Mouse (Mus musculus) hindbrain, embryonic 16.5 days (tissue): ENCODE measurements at regions not wholly inside any gene's neighbourhood (a gene's known extent, or its start where the extent isn't known, plus 50 kb on each side); places are given as distances from the start of the nearest gene placed in this dataset. TPM values are rescaled to one million over a fixed set of nuclear protein-coding genes. Genes with fewer than 3 reads are reported as not detected.

Source experiments
- ATAC-seq: fragments of 200-750 bp; cut with Nextera tagmentation; 2 replicates; pipeline ENCODE4 v1.8.0; 2017; ENCODE audit warnings: moderate TSS enrichment, moderate library complexity
- H3K27ac ChIP-seq: fragments of 300-500 bp; sonication (generic); 2 replicates; pipeline ENCODE4 v1.5.1; 2014; ENCODE audit warnings: low read depth, mild to moderate bottlenecking, control low read depth, low read length, moderate library complexity
- H3K27me3 ChIP-seq: fragments of 300-500 bp; sonication (generic); replicated peaks from 2 replicates; pipeline ENCODE4 v1.6.1; 2014; ENCODE audit warnings: low read length; ENCODE audit not compliant: control insufficient read depth, insufficient read depth
- H3K36me3 ChIP-seq: fragments of 300-500 bp; sonication (generic); 2 replicates; pipeline ENCODE4 v1.6.1; 2014; ENCODE audit warnings: mild to moderate bottlenecking, low read length, moderate library complexity, mixed read lengths; ENCODE audit not compliant: control insufficient read depth, insufficient read depth
- H3K4me1 ChIP-seq: fragments of 300-500 bp; sonication (generic); 2 replicates; pipeline ENCODE4 v1.6.1; 2014; ENCODE audit warnings: low read depth, low read length; ENCODE audit not compliant: control insufficient read depth, insufficient read depth
- H3K4me2 ChIP-seq: fragments of 300-500 bp; sonication (generic); 2 replicates; pipeline ENCODE4 v1.6.1; 2014; ENCODE audit warnings: mild to moderate bottlenecking, low read length, control low read depth, moderate library complexity
- H3K4me3 ChIP-seq: fragments of 300-500 bp; sonication (generic); 2 replicates; pipeline ENCODE4 v1.5.1; 2014; ENCODE audit warnings: mild to moderate bottlenecking, low read length, control low read depth, moderate library complexity
- H3K9ac ChIP-seq: fragments of 300-500 bp; sonication (generic); 2 replicates; pipeline ENCODE4 v1.6.1; 2014; ENCODE audit warnings: low read depth, mild to moderate bottlenecking, control low read depth, low read length, moderate library complexity
- H3K9me3 ChIP-seq: fragments of 300-500 bp; sonication (generic); 2 replicates; pipeline ENCODE4 v1.6.1; 2014; ENCODE audit warnings: mild to moderate bottlenecking, low read length, moderate library complexity; ENCODE audit not compliant: control insufficient read depth
- WGBS: fragments of 180-500 bp; shearing (Covaris S2); extraction: QIAGEN DNeasy Blood & Tissue Kit; methylation state at CpG from one replicate; pipeline ENCODE4 v1.1.7; 2014; 5-methylcytosine and 5-hydroxymethylcytosine counted together
- microRNA-seq: library from miRNA; unstranded; fragments of <30 nt; microRNA quantifications from one replicate; pipeline ENCODE4, GENCODE M21; 2017

DNA sequence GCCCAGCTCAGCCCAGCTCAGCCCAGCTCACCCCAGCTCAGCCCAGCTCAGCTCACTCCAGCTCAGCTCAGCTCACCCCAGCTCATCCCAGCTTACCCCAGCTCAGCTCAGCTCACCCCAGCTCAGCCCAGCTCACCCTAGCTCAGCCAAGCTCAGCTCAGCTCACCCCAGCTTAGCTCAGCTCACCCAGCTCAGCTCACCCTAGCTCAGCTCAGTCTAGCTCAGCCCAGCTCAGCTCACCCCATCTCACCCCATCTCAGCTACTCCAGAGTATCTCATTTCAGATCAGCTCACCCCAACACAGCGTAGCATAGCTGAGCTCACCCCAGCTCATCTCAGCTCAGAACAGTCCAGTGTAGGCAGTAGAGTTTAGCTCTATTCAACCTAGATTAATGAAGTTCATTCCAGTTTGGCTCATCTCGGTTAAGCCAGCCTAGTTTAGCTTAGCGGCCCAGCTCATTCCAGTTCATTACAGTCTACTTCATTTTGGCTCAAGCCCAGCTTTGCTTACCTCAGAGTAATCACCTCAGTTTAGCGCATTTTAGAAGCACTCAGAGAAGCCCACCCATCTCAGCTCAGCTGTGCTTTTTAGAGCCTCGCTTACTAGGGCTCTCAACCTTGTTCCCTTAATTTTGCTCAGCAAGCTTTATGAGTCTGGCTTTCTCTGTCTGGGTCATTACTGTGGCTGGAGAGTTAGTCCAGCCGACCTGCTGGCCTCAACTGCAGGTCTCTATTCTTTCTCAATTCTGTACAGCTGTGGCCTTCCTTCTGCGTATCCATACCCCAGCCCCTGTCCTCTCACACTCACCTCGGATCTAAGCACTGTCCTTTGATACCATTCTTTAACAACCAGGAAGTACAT is 63.9 kb upstream of the Adam6b start:
- ATAC-seq, result no peak
- WGBS, result 84% methylated on average over 8 of the region's 8 CpGs

GRCm38 (mm10) chr12:113426636-113427035 is 62.7 kb upstream of the Adam6b start:
- ATAC-seq, result no peak
- Histone ChIP-seq H3K36me3 (no peaks in the 10 kb centered on the region), H3K27me3 (no peaks in the 10 kb centered on the region), H3K27ac (no peak overlapping the region), H3K4me3 (no peak overlapping the region), H3K9me3 (peaks cover 4% of the 10 kb centered on the region; the same call in 1 of the 2 replicates), H3K4me2 (no peak overlapping the region), H3K9ac (no peak overlapping the region), H3K4me1 (no peaks in the 10 kb centered on the region)
- WGBS, result 85% methylated on average over 4 of the region's 4 CpGs

More for the DNA sequence above, 63.9 kb upstream of the Adam6b start:
- H3K36me3 ChIP-seq, result no peaks in the 10 kb centered on the region
- no peak overlapping the region for H3K9ac ChIP-seq
- no peaks in the 10 kb centered on the region for H3K9me3 ChIP-seq
- no peaks in the 10 kb centered on the region for H3K27me3 ChIP-seq
- no peaks in the 10 kb centered on the region for H3K4me1 ChIP-seq
- no peak overlapping the region for H3K4me3 ChIP-seq
- no peak overlapping the region for H3K4me2 ChIP-seq
- H3K27ac ChIP-seq, result no peak overlapping the region

- Histone ChIP-seq H3K4me2 (no peak overlapping the region), H3K4me3 (no peak overlapping the region), H3K4me1 (no peaks in the 10 kb centered on the region), H3K36me3 (no peaks in the 10 kb centered on the region), H3K9ac (no peak overlapping the region), H3K27me3 (no peaks in the 10 kb centered on the region), H3K27ac (no peak overlapping the region), H3K9me3 (peaks cover 6% of the 10 kb centered on the region; the same call in 1 of the 2 replicates)
- 81% methylated on average over 4 of the region's 4 CpGs for WGBS
- no peak for ATAC-seq
These were observed 62.0 kb upstream of the Adam6b start for GRCm38 (mm10) chr12:113427339-113427738.

DNA sequence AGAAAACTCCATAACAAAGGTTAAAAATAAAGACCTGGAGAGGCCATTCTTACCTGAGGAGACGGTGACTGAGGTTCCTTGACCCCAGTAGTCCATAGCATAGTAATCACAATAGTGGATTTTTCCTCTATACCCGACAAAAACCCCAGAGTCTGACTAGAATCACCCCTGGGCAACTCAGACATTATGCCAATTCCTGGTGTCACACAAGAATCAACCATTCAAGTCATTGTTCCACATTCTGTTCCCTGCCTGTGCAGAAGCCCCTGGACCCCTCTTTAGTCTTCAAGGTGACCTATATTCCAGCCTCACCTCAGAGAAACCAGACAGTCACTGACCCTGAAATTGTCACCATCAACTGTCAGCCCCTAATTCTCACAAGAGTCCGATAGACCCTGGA is 60.9 kb upstream of the Adam6b start:
- H3K27me3 ChIP-seq, result no peaks in the 10 kb centered on the region
- H3K9ac ChIP-seq, result no peak overlapping the region
- no peak overlapping the region for H3K4me2 ChIP-seq
- WGBS, result 76% methylated on average over 3 of the region's 3 CpGs
- H3K27ac ChIP-seq, result no peak overlapping the region
- no peaks in the 10 kb centered on the region for H3K4me1 ChIP-seq
- H3K36me3 ChIP-seq, result no peaks in the 10 kb centered on the region
- H3K9me3 ChIP-seq, result peaks cover 6% of the 10 kb centered on the region; the same call in 1 of the 2 replicates
- H3K4me3 ChIP-seq, result no peak overlapping the region
- no peak for ATAC-seq

DNA sequence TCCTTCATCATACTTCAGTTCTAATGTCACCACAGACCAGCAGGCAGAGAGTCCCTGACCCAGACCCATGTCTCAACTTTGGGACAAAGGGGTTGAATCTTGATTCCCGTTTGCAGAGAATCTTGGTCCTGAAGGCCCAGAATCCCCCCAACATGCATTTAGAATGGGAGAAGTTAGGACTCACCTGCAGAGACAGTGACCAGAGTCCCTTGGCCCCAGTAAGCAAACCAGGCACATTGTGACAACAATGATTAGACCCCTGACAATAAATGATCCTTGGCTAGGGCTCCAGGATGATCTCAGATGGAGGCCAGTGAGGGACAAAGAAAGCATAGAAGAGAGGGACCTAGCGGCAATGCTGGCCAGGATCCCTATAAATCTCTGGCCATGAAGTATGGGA is 60.4 kb upstream of the Adam6b start:
- H3K36me3 ChIP-seq, result no peaks in the 10 kb centered on the region
- H3K27me3 ChIP-seq, result no peaks in the 10 kb centered on the region
- no peak for ATAC-seq
- WGBS, result 75% methylated on average over 2 of the region's 2 CpGs
- no peak overlapping the region for H3K4me3 ChIP-seq
- H3K27ac ChIP-seq, result no peak overlapping the region
- no peak overlapping the region for H3K9ac ChIP-seq
- no peak overlapping the region for H3K4me2 ChIP-seq
- no peaks in the 10 kb centered on the region for H3K4me1 ChIP-seq
- H3K9me3 ChIP-seq, result peaks cover 6% of the 10 kb centered on the region; the same call in 1 of the 2 replicates

GRCm38 (mm10) chr12:113430340-113430739 is 59.0 kb upstream of the Adam6b start:
- Histone ChIP-seq H3K9me3 (peaks cover 6% of the 10 kb centered on the region; the same call in 1 of the 2 replicates), H3K36me3 (no peaks in the 10 kb centered on the region), H3K9ac (no peak overlapping the region), H3K27ac (no peak overlapping the region), H3K4me1 (no peaks in the 10 kb centered on the region), H3K4me2 (no peak overlapping the region), H3K4me3 (no peak overlapping the region), H3K27me3 (no peaks in the 10 kb centered on the region)
- ATAC-seq, result no peak
- WGBS, result 84% methylated on average over 6 of the region's 6 CpGs

Small RNA genes in the stretch of these regions (microRNA-seq; reads per million reads assigned to microRNA genes)
- gene Gm22175 (not detected), gene Gm24022 (not detected), gene Gm25747 (not detected)
